Mouse (Mus musculus): ENCODE results near the gene Tmem108. TPM values are rescaled to one million over a fixed set of nuclear protein-coding genes. Genes with fewer than 3 reads are reported as not detected.

The Tmem108 gene
- polyA plus RNA-seq, 1 experiment: 0.01 TPM

- Histone ChIP-seq H3K27me3 (ENCODE audit: control insufficient read depth, insufficient read depth, insufficient read length) (peaks cover 8% of the 10 kb centered on the region), H3ac (ENCODE audit: control insufficient read depth, insufficient read length, low read depth) (no peak overlapping the region), H3K79me2 (ENCODE audit: control insufficient read depth, insufficient read depth) (no peaks in the 10 kb centered on the region), H3K36me3 (ENCODE audit: control insufficient read depth, insufficient read depth) (no peaks in the 10 kb centered on the region), H3K79me3 (ENCODE audit: low read depth) (no peaks in the 10 kb centered on the region), H3K4me3 (ENCODE audit: insufficient read depth, poor library complexity, severe bottlenecking) (no peak overlapping the region)
- TF ChIP-seq USF1 (IDR thresholded peaks at IDR 0.05; ENCODE audit: low read depth) (no peak), CTCF (IDR thresholded peaks at IDR 0.05; ENCODE audit: control insufficient read depth, insufficient read depth, insufficient read length) (no peak), MYOG (IDR thresholded peaks at IDR 0.05; ENCODE audit: control insufficient read depth, extremely low read depth, insufficient read length) (no peak), CEBPB (IDR thresholded peaks at IDR 0.05; ENCODE audit: low read depth) (no peak), FOSL1 (IDR thresholded peaks at IDR 0.05; ENCODE audit: insufficient read depth, low read length, poor library complexity, severe bottlenecking) (no peak), MYOD1 (IDR thresholded peaks at IDR 0.05; ENCODE audit: control insufficient read depth, insufficient read length, low read depth) (no peak), MAX (IDR thresholded peaks at IDR 0.05) (no peak)
Measured at GRCm38 (mm10) chr9:103498699-103499098, 262.9 kb downstream of the Tmem108 start.

GRCm38 (mm10) chr9:103495391-103495790 lies 266.2 kb downstream of the Tmem108 start:
- no peaks in the 10 kb centered on the region for H3K79me2 ChIP-seq (ENCODE audit: control insufficient read depth, insufficient read depth)
- H3K36me3 ChIP-seq (ENCODE audit: control insufficient read depth, insufficient read depth): no peaks in the 10 kb centered on the region
- TF ChIP-seq MYOG (IDR thresholded peaks at IDR 0.05; ENCODE audit: control insufficient read depth, extremely low read depth, insufficient read length): no peak
- TF ChIP-seq USF1 (IDR thresholded peaks at IDR 0.05; ENCODE audit: low read depth): no peak
- no peak for TF ChIP-seq MYOD1 (IDR thresholded peaks at IDR 0.05; ENCODE audit: control insufficient read depth, insufficient read length, low read depth)
- TF ChIP-seq CEBPB (IDR thresholded peaks at IDR 0.05; ENCODE audit: low read depth): no peak
- TF ChIP-seq MAX (IDR thresholded peaks at IDR 0.05): no peak
- TF ChIP-seq CTCF (IDR thresholded peaks at IDR 0.05; ENCODE audit: control insufficient read depth, insufficient read depth, insufficient read length): no peak
- TF ChIP-seq FOSL1 (IDR thresholded peaks at IDR 0.05; ENCODE audit: insufficient read depth, low read length, poor library complexity, severe bottlenecking): no peak
- H3ac ChIP-seq (ENCODE audit: control insufficient read depth, insufficient read length, low read depth): no peak overlapping the region
- peaks cover 8% of the 10 kb centered on the region for H3K27me3 ChIP-seq (ENCODE audit: control insufficient read depth, insufficient read depth, insufficient read length)
- H3K4me3 ChIP-seq (ENCODE audit: insufficient read depth, poor library complexity, severe bottlenecking): no peak overlapping the region
- no peaks in the 10 kb centered on the region for H3K79me3 ChIP-seq (ENCODE audit: low read depth)

- no peaks in the 10 kb centered on the region for H3K36me3 ChIP-seq (ENCODE audit: control insufficient read depth, insufficient read depth)
- no peak overlapping the region for H3K4me3 ChIP-seq (ENCODE audit: insufficient read depth, poor library complexity, severe bottlenecking)
- no peaks in the 10 kb centered on the region for H3K79me3 ChIP-seq (ENCODE audit: low read depth)
- peaks cover 8% of the 10 kb centered on the region for H3K27me3 ChIP-seq (ENCODE audit: control insufficient read depth, insufficient read depth, insufficient read length)
- H3K79me2 ChIP-seq (ENCODE audit: control insufficient read depth, insufficient read depth): no peaks in the 10 kb centered on the region
- no peak overlapping the region for H3ac ChIP-seq (ENCODE audit: control insufficient read depth, insufficient read length, low read depth)
- peak; percentile 55 for TF ChIP-seq MAX (IDR thresholded peaks at IDR 0.05)
- TF ChIP-seq CTCF (IDR thresholded peaks at IDR 0.05; ENCODE audit: control insufficient read depth, insufficient read depth, insufficient read length): peak; percentile 94
- TF ChIP-seq MYOG (IDR thresholded peaks at IDR 0.05; ENCODE audit: control insufficient read depth, extremely low read depth, insufficient read length): no peak
- TF ChIP-seq USF1 (IDR thresholded peaks at IDR 0.05; ENCODE audit: low read depth): no peak
Measured at GRCm38 (mm10) chr9:103494346-103495020, 267.2 kb downstream of the Tmem108 start.

- H3K79me2 ChIP-seq (ENCODE audit: control insufficient read depth, insufficient read depth): no peaks in the 10 kb centered on the region
- peaks cover 6% of the 10 kb centered on the region for H3K27me3 ChIP-seq (ENCODE audit: control insufficient read depth, insufficient read depth, insufficient read length)
- H3K4me3 ChIP-seq (ENCODE audit: insufficient read depth, poor library complexity, severe bottlenecking): no peak overlapping the region
- no peak overlapping the region for H3ac ChIP-seq (ENCODE audit: control insufficient read depth, insufficient read length, low read depth)
- H3K36me3 ChIP-seq (ENCODE audit: control insufficient read depth, insufficient read depth): no peaks in the 10 kb centered on the region
- H3K79me3 ChIP-seq (ENCODE audit: low read depth): no peaks in the 10 kb centered on the region
- TF ChIP-seq MYOG (IDR thresholded peaks at IDR 0.05; ENCODE audit: control insufficient read depth, extremely low read depth, insufficient read length): no peak
- no peak for TF ChIP-seq CEBPB (IDR thresholded peaks at IDR 0.05; ENCODE audit: low read depth)
- TF ChIP-seq CTCF (IDR thresholded peaks at IDR 0.05; ENCODE audit: control insufficient read depth, insufficient read depth, insufficient read length): no peak
- TF ChIP-seq USF1 (IDR thresholded peaks at IDR 0.05; ENCODE audit: low read depth): no peak
- no peak for TF ChIP-seq MAX (IDR thresholded peaks at IDR 0.05)
Measured at GRCm38 (mm10) chr9:103491985-103492384, 269.7 kb downstream of the Tmem108 start.

GRCm38 (mm10) chr9:103490439-103490838 lies 271.2 kb downstream of the Tmem108 start:
- no peak overlapping the region for H3K4me3 ChIP-seq (ENCODE audit: insufficient read depth, poor library complexity, severe bottlenecking)
- H3K79me2 ChIP-seq (ENCODE audit: control insufficient read depth, insufficient read depth): no peaks in the 10 kb centered on the region
- H3ac ChIP-seq (ENCODE audit: control insufficient read depth, insufficient read length, low read depth): no peak overlapping the region
- no peaks in the 10 kb centered on the region for H3K36me3 ChIP-seq (ENCODE audit: control insufficient read depth, insufficient read depth)
- H3K27me3 ChIP-seq (ENCODE audit: control insufficient read depth, insufficient read depth, insufficient read length): peaks cover 6% of the 10 kb centered on the region
- no peak for TF ChIP-seq MYOG (IDR thresholded peaks at IDR 0.05; ENCODE audit: control insufficient read depth, extremely low read depth, insufficient read length)
- TF ChIP-seq CTCF (IDR thresholded peaks at IDR 0.05; ENCODE audit: control insufficient read depth, insufficient read depth, insufficient read length): peak; percentile 66
- no peaks in the 10 kb centered on the region for H3K79me3 ChIP-seq (ENCODE audit: low read depth)

GRCm38 (mm10) chr9:103489883-103490282 lies 271.8 kb downstream of the Tmem108 start:
- Histone ChIP-seq H3ac (ENCODE audit: control insufficient read depth, insufficient read length, low read depth) (no peak overlapping the region), H3K79me2 (ENCODE audit: control insufficient read depth, insufficient read depth) (no peaks in the 10 kb centered on the region), H3K27me3 (ENCODE audit: control insufficient read depth, insufficient read depth, insufficient read length) (peaks cover 6% of the 10 kb centered on the region), H3K79me3 (ENCODE audit: low read depth) (no peaks in the 10 kb centered on the region), H3K36me3 (ENCODE audit: control insufficient read depth, insufficient read depth) (no peaks in the 10 kb centered on the region), H3K4me3 (ENCODE audit: insufficient read depth, poor library complexity, severe bottlenecking) (no peak overlapping the region)
- no peak for TF ChIP-seq FOSL1 (IDR thresholded peaks at IDR 0.05; ENCODE audit: insufficient read depth, low read length, poor library complexity, severe bottlenecking)
- no peak for TF ChIP-seq CTCF (IDR thresholded peaks at IDR 0.05; ENCODE audit: control insufficient read depth, insufficient read depth, insufficient read length)
- no peak for TF ChIP-seq MYOD1 (IDR thresholded peaks at IDR 0.05; ENCODE audit: control insufficient read depth, insufficient read length, low read depth)
- TF ChIP-seq MYOG (IDR thresholded peaks at IDR 0.05; ENCODE audit: control insufficient read depth, extremely low read depth, insufficient read length): no peak
- no peak for TF ChIP-seq MAX (IDR thresholded peaks at IDR 0.05)
- no peak for TF ChIP-seq USF1 (IDR thresholded peaks at IDR 0.05; ENCODE audit: low read depth)
- no peak for TF ChIP-seq CEBPB (IDR thresholded peaks at IDR 0.05; ENCODE audit: low read depth)

All from C2C12 (cell line).